Mouse (Mus musculus): ENCODE measurements around the gene Krt13.

Krt13 gene

DNA sequence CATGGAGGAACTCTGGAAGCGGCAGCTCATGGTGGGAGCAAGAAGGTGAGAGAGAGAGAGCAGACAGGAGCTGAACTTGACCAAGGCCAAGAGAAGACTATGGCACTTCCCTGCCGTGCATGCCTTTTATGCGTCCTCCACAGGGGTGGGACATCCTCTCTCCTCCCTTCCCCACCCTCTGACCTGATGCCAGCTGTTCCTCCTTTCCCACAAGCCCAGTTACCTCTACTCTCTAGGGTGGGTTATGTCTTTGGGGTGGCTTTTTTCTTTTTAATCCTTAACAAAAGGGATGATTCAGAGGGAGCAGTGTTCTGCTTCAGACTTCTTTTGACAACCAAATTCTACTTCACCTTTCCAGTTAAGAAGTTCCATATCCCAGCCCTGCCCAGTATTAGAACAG is at the start of gene Krt13:
TSS of gene Krt13 (minus strand) at position 101 of the 400 bp plus-strand sequence.
- DNase-seq, result no peak

DNA sequence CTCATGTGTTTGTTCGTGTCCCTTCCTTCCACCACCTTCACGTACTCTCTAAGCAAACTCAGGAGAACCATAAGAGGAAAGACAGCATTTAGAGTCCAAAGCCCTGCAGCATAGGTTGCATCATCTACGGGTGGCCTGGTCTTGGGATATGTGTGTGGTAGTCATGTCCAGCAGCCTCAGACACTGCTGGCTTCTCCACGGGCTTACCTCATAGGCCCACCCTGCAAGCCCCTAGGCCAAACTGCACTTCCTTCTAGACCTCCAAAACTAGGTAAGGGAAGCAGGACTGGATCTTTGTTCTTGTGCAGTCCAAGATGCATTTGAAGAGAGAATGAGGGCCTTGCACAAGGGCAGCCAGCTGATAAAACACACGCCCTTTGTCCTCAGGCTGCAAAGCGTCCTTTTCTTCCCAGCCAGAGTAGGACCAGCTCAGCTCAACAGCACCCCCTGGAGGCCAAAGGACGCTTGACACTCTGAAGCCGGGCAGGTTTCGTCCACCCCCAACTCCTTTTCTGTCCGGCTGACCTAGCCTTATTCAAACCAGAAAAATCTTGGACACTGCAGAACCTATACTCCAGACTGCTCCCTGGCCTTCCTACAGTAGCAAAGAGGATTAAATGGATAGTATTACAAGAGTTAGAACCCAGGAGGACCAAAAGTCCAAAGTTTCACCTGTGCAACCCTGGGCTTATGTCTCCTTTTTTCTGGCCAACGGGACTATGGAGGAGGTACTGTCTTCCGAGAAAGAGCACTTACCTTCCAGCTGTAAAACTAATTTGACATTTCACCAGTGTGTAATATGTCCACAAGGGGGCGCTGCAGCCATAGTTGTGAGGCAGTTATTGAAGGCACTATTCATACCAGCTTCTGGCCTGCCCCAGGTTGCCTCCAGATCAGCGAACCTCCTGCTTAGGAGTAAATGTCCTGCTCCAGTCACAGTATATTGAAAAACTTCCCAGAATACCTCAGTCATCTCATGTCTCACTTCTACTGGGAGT is 47.7 kb upstream of the Krt13 start:
- peak; percentile 65 for DNase-seq

DNA sequence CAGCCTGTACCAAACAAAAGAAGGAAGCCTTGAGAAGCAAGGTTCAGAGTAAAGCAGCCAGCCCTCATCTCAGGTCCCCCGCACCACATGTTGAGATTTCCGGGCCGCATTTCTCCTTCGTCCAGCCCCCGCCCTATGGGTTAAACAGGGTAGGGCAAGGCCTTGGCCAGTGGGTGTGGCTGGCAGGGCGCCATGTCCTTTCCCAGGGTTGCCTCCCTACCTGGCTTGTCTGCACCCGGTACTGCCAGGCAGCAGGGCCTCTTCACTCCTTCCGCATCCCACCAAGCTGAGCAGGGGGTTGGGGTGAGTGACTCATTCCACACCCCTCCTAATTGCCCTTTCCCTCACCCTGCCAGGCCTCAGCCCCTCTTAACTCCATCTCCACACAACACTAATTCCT is 46.7 kb upstream of the Krt13 start:
- DNase-seq, result peak; percentile 24

DNA sequence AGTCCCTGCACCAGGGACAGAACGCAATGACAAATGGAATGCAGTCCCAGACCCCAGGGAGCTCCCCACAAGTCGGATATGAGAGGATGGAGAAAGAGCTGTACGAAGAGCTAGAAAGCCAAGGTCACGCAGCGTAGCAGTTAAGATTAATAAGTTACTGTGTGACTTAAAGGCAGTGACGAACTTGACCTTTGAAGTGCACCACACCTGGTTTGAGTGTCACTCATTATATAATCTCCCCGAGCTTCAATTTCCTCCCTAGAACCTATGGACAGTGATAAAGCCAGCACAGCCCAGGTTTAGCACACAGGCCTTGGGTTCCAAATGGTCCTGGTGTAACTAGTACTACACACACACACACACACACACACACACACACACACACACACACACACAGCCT is 43.0 kb upstream of the Krt13 start:
- DNase-seq, result no peak

DNA sequence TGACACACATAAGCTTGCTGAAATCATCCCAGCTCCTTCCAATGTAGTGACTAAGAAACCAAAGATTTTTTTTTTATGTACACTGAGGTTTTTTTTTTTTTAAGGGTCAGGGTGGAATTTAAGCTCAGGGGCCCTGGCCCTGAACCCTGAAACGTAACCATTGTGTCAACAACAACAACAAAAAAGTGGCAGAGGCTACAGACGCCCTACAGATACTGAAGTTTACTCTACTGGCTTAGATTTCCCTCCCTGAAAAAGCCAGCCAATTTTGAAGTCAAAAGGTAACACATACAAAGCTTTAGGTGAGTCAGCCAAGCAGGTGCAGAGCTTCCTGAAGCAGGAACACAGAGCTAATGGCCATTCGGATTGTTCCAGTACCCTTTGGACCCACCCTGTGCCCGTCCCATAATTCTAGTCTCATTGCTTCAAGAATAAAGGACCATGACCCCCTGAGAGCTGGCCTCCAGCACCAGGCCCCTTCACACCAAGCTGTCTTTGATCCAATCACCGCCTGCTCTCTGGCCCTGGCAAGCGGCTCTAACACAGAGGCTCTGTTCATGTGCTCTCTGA is 36.6 kb upstream of the Krt13 start:
- DNase-seq, result no peak

DNA sequence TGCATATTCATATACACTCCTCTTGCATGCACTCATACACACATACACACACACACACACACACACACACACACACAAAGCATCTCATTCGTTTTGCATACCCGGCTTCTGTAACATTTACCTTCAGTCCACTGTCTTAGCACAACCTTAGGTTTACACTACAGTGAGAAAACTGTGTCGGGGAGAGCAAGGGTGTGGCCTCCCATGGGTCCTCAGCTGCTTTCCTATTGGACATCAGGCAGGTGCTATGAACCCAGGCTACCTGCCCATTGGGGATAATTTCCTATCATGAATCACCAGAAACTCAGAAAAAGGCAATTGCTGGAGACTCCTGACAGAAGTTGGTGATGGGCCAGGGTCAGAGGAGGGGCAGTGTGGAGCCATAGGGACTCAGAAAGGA is 36.0 kb upstream of the Krt13 start:
- no peak for DNase-seq

DNA sequence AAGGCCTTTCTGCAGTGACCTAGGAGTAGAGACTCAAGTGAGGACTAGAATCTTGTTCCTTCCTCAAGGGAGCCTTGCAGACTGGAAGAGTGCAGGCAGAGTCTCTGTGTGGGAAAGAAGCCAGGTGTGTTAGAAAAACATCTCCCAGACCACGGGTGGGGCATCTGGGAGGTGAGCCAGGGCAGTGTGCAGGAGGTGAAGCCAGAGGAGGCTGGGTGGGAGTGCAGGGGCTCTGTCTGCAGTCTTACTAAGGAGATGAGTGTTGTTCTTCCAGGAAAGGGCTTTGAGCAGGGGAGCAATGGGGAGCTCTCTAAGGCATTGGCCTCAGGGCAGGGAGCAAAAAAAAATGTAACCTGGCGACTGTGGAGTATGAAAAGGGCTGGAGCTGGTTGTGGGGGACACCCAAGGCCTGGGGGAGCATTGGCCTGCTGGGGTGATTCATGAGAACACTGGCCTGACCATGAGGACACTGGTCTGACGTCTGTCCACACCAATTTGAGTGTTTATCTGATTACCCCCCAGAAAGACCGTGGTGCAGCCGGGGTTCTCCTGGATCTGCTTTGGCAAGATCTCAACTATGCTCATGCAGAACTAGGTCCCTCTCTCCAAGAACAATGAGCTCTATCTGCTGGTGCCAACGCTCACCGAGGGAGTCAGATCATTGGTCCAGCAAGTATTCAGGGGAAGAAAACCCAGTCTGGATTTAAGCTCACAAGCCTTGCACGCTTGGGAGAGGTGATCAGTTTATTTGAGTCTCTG is 34.3 kb upstream of the Krt13 start:
- DNase-seq, result no peak

DNA sequence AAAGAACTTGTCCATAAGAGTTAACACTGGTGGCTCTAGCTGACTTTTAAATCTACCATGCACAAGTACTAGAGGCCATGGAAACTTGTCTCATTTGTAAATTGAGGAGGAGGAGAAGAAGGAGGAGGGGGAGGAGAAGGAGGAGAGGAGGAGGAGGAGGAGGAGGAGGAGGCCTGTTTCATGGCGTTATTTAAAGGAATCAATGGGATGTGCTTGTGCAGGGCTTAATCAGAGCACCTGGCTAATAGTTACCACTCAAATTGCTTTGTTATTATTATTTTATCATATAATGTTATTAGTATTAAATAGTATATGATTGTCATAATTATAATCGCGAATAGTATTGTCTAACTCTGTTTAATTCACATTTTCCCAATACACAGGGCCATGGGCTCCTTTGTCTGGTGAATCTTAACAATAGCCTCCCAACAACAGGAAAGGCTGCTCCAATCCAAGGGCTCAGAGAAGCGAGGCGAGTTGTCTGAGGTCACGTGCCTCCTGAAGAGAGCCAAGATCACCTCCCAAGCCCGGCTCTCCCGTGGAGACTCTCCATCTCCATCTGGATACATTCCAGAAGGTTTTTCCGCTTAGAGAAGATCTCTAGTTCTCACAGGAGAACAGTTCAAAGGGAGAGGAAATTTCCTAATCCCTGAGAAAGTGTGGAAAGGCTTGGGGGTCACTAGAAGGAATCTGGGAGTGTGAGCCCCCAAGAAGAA is 27.4 kb upstream of the Krt13 start, which contains the start of gene Krt19:
TSS of gene Krt19 (minus strand) at position 51 of the 716 bp plus-strand sequence.
- DNase-seq, result no peak

DNA sequence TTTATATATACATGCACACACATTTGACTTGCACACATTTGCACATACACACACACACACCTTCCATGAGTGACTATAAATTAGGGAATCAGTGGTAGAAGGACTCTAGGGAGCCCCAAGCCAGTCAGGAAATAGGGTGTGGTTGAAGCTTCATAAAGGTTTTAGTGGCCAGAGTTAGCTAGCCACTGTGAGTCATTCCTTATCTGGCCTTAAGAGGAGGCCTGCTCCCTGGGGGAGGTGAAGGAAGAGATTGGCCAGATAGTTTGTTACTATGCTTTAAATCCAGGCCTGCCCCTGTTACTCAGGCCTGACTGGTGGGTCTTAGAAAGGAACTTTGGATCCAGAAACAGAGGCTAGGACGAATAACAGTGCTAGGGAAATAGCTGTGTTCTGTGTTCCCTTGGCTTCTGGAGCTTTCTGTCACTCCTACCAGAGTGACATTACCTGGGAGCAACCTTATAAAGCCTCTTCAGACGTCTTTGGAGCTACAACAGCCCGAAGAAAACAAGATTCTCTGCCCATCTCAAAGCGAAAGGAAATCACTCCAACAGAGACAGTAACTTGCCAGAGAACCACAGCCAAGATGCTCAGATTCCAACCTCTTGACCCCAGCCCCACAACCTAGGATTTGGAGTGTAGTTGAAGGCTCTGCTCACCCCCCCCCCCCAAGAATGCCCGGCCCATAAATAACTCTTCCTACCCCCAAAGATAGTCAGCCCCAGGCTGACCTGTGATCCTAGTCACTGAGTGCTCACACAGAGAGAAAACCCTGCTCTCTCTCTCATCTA is 26.4 kb upstream of the Krt13 start:
- no peak for DNase-seq

DNA sequence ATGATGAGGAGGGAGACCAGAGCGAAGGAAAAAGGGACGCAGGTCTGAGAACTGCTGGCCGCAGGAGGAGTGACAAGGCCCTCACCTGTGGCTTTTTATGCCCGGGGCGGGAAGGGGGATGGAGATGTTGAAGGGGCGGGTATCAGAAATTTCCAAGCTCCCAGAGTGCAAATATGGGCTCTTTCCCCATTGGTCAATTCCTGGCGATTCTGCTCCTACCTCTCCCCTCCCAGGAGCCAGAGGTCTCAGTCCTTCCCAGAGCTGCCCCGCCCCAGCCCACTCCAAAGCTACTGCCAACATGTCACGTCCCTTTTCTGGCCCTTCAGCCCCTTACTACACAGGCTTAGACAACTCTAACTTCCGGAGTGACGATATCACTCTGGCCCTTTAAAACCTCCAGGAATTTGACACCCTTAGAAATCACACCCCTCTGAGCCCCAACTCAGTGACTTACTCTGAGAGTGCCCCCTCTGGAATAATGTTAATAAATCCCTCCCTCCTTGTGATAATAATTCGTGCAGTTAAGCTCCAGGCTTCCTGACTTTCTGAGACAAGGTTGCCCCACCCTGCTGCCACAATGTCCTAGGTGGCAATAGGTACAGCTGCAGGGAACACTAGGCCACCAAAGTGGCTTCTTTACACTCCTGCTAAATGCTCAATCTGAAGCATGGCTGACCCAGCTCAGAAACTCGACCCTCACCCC is 24.6 kb upstream of the Krt13 start:
- DNase-seq, result no peak

DNA sequence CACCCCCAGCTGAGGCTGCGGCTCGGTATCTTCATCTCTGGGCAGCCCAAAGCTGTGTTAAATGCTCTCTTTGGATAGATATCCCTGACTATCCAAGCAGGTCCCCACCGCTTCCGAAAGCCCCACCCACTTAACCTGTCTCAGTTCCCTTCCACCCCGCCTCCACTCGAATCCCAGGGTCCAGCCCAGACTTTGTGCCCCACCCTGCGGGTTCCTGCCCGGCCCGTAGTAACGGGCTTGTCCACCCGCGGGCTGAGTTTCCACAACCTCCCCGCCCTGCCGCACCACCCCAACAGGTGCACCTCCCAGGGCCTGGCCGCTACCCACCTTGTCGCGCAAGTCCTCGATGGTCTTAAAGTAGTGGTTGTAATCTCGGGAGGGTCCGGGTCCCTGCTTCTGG is 23.7 kb upstream of the Krt13 start:
- DNase-seq, result no peak

DNA sequence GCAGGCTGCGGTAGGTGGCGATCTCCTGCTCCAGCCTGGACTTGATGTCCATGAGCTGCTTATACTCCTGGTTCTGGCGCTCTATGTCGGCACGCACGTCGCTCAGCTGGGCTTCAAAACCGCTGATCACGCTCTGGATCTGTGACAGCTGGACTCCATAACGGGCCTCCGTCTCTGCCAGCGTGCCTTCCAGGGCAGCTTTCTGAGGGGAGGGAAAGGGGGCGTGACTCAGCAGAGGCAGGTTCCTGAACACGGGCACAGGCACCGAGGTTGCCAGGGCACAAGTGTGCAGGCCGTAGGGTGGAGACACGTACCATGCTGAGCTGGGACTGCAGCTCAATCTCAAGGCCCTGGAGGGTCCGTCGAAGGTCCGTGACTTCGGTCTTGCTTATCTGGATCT is 19.6 kb upstream of the Krt13 start:
- no peak for DNase-seq

DNA sequence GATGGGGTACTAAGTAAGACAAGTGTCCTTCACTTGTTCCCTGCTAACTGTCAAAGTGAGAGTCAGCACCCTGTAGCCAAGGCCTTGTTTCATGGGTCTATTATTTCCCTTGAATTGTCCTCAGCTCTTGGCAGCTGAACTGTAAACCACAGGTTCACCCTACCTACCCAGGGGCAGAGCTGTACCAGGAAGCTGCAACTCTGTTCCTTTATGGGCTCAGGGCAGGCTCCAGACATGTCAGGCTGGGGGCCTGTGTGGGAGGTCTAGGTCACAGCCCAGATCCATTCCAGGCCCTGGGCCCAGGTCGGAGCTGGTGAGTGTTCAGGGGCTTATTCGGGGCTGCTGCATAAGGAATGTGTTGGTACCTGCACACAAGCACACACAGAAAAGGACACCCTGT is 18.0 kb upstream of the Krt13 start:
- no peak for DNase-seq

DNA sequence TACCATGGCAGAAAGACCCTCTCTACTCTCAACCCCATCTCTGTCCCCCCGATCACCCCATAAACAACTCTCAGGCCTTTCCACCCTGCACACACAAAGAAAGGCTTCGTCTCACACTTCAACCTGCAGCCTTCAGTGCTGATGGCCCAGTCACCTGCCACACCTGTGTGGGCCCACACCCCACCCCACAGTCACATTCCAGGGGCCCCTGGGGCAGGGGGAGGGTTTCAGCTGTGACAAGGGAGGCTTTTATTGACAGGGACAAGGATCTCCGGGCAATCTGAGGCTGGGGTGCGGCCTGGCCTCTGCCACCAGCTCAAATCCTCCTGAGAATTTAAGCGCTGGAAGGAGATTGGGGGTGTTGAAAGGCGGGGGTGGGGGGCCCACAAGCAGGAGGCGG is 17.4 kb upstream of the Krt13 start:
- no peak for DNase-seq

DNA sequence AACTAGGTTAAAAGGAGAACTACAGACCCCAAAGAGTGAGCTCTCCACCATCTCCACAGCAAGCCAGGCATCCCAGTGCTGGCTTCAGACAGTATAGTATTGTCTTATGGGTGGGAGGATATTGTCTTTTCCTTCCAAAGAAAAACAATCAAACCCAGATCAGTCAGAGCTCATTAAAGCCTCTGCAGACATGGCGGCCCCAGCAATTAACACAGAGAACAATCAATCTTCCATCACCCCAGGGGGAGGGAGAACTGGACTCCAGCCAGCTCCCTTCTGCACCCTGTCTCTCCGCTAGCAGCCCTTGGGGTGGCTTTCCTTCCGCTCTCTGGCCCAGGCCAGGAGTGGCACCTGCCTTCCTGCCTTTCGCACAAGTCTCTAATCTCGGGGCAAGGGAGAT is 16.3 kb upstream of the Krt13 start:
- no peak for DNase-seq

DNA sequence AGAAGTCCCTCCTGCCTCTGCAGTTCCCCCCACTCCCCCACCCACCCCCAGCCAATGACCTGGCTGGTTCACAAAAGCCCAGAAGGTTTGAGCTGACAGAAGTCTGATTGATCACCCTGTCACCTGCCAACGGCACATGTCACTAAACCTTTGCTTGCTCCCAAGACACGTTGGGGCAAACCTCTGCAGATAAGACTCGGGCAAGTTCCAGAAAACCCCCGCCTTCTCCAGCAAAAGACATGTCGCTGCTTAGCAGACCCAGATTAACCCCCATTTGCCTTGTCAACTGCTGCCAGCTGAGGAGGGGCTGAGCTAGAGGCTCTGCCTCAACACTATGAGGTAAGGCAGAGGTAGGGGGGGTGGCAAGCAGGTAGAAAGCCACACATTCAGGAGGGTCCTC is 15.2 kb upstream of the Krt13 start:
- no peak for DNase-seq

DNA sequence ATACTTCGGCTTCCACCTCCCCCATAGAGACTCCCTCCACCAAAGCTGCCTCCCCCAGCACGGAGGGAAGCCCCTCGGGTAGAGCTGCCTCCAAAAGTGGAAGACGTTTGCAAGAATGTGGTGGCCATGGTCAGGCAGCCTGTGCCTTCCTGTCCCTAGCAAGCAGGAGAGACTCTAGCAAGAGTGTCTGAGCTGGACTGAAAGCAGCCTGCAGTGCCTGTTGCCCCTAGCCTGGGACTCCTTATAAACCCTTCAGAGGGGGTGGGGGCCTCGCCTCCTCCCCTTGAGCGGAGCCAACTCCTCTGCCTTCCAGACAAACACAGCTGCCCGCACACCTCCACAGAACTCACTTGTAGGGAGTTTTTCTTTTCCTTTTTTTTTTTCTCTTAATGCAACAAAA is 14.4 kb upstream of the Krt13 start, which contains the start of gene Krt15:
TSS of gene Krt15 (minus strand) at position 198 of the 400 bp plus-strand sequence.
- no peak for DNase-seq

DNA sequence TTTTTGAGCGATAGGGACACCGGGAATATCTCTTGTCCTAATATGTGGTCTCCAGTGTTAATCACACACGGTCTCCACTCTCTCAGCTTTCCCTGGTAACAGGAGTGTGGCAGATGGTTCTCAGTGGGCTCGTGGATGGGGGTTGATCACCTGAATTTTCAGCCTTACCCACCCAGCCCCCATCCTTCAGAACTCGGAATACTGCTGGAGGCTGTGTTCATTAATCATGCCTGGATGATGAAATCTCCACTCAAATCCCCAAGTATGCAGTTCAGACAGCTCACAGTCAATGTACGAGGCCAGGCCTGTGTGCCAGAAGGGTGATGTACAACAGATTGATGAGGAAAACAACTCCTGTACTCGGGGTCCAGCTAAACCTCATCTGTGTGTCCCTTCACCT is 3.5 kb upstream of the Krt13 start:
- no peak for DNase-seq

DNA sequence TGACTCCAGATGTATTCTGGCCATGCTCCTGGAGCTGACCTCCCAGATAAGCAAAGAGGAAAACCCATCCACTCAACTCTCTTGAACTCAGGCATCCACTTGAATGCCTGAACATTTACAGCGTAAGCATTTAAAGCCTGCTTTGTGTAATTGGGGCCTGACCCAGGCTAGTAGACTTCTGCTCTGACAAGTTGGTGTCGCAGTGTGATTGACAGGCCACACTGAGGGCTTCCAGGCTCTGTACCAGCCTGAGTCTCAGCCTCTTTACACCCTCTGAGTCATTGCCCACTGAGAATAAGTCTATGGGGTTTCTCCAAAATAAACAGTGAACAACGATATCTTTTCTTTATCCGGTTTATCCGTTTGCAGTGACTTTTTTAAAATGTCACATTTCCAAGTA is 1.0 kb downstream of the Krt13 start:
- DNase-seq, result no peak

DNA sequence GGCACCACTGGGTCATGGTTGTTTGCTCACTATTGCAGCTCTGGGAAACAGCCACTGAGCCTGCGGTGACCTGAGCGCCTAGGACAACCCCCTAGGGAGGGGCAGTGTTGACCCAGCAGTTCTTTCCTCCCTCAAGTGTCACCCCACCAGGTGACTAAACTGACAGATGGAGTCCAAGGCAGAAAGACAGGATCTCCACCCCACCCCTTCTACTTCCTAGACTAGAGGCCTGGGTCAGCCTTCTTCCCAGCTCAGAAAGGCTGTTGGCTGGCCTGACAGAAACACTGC is 7.7 kb downstream of the Krt13 start:
- no peak for DNase-seq

DNA sequence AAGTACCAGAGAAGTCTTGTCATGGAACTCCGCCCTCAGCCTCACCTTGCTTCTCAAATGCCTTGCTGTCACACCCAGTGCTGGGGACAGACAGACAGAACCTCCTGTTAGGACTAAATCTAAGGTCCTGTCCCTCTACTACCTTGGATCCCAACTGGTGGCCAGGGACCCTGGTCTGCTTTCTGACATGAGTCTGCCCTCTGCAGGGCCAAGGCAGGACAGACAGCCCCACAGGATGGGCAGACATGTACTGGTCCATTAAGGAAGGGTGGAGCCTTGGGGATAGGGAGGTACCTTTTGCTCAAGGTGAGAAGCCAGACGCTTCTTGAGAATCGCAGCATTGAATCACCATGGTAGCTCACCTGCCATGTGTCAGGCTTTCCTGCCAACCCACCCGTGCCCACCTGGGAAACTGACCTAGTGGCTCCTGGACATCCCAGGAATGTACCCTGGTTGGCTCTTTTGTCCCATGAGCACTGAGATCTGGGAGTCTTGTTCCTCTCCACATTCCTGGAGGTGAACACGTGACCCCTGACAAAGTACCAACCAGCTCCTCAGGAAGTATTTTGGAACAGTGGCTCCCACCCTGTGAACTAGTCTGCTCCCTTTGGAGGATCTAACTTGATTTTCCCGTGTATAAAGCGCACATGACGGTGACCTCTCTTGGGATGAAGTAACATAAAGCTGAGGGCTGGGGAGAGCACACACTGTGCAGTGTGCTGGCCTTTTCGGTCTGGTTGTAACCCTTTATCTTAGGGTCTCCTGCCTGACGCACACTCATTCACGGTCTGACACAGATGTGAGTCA is 8.2 kb downstream of the Krt13 start:
- no peak for DNase-seq

Data from liver (tissue).